Mouse (Mus musculus): ENCODE measurements around the gene Cited2. TPM values are rescaled to one million over a fixed set of nuclear protein-coding genes. Genes with fewer than 3 reads are reported as not detected.

Gene Cited2
- polyA plus RNA-seq, 1 experiment: 113 TPM

- no peak for TF ChIP-seq CTCF (IDR thresholded peaks at IDR 0.05; ENCODE audit: borderline replicate concordance, extremely low read depth, insufficient read depth, insufficient read length)
- no peak for TF ChIP-seq POLR2A (IDR thresholded peaks at IDR 0.05; ENCODE audit: borderline replicate concordance, extremely low read depth, insufficient read depth, insufficient read length, poor library complexity, severe bottlenecking)
- no peak for DNase-seq (ENCODE audit: low read depth)
Observed at GRCm38 (mm10) chr10:17725037-17725584, 2.1 kb downstream of the Cited2 start.

GRCm38 (mm10) chr10:17725644-17726372 is 2.8 kb downstream of the Cited2 start:
- no peak for TF ChIP-seq POLR2A (IDR thresholded peaks at IDR 0.05; ENCODE audit: borderline replicate concordance, extremely low read depth, insufficient read depth, insufficient read length, poor library complexity, severe bottlenecking)
- no peak for TF ChIP-seq CTCF (IDR thresholded peaks at IDR 0.05; ENCODE audit: borderline replicate concordance, extremely low read depth, insufficient read depth, insufficient read length)
- DNase-seq (ENCODE audit: low read depth): no peak

GRCm38 (mm10) chr10:17726373-17726720 is 3.3 kb downstream of the Cited2 start:
- TF ChIP-seq CTCF (IDR thresholded peaks at IDR 0.05; ENCODE audit: borderline replicate concordance, extremely low read depth, insufficient read depth, insufficient read length) (0 out of 2 replicates have a peak, but pooled peaks have one; percentile 4), POLR2A (IDR thresholded peaks at IDR 0.05; ENCODE audit: borderline replicate concordance, extremely low read depth, insufficient read depth, insufficient read length, poor library complexity, severe bottlenecking) (no peak)
- DNase-seq (ENCODE audit: low read depth): no peak

- peak; percentile 73 for DNase-seq (ENCODE audit: low read depth)
Observed at GRCm38 (mm10) chr10:17727161-17727925, 4.3 kb downstream of the Cited2 start.

GRCm38 (mm10) chr10:17727926-17728279 is 4.9 kb downstream of the Cited2 start:
- peak; percentile 86 for DNase-seq (ENCODE audit: low read depth)
- TF ChIP-seq CTCF (IDR thresholded peaks at IDR 0.05; ENCODE audit: borderline replicate concordance, extremely low read depth, insufficient read depth, insufficient read length) (peak; percentile 27; the same call in 1 of the 2 replicates), POLR2A (IDR thresholded peaks at IDR 0.05; ENCODE audit: borderline replicate concordance, extremely low read depth, insufficient read depth, insufficient read length, poor library complexity, severe bottlenecking) (no peak)

More at GRCm38 (mm10) chr10:17727161-17727925, 4.3 kb downstream of the Cited2 start:
- TF ChIP-seq CTCF (IDR thresholded peaks at IDR 0.05; ENCODE audit: borderline replicate concordance, extremely low read depth, insufficient read depth, insufficient read length) (no peak), POLR2A (IDR thresholded peaks at IDR 0.05; ENCODE audit: borderline replicate concordance, extremely low read depth, insufficient read depth, insufficient read length, poor library complexity, severe bottlenecking) (no peak)

- TF ChIP-seq CTCF (IDR thresholded peaks at IDR 0.05; ENCODE audit: borderline replicate concordance, extremely low read depth, insufficient read depth, insufficient read length) (no peak), POLR2A (IDR thresholded peaks at IDR 0.05; ENCODE audit: borderline replicate concordance, extremely low read depth, insufficient read depth, insufficient read length, poor library complexity, severe bottlenecking) (no peak)
- no peak for DNase-seq (ENCODE audit: low read depth)
Observed at GRCm38 (mm10) chr10:17728711-17729110, 5.7 kb downstream of the Cited2 start.

- TF ChIP-seq POLR2A (IDR thresholded peaks at IDR 0.05; ENCODE audit: borderline replicate concordance, extremely low read depth, insufficient read depth, insufficient read length, poor library complexity, severe bottlenecking): no peak
- no peak for TF ChIP-seq CTCF (IDR thresholded peaks at IDR 0.05; ENCODE audit: borderline replicate concordance, extremely low read depth, insufficient read depth, insufficient read length)
- DNase-seq (ENCODE audit: low read depth): no peak
Observed at GRCm38 (mm10) chr10:17729476-17729875, 6.5 kb downstream of the Cited2 start.

- no peak for TF ChIP-seq POLR2A (IDR thresholded peaks at IDR 0.05; ENCODE audit: borderline replicate concordance, extremely low read depth, insufficient read depth, insufficient read length, poor library complexity, severe bottlenecking)
- TF ChIP-seq CTCF (IDR thresholded peaks at IDR 0.05; ENCODE audit: borderline replicate concordance, extremely low read depth, insufficient read depth, insufficient read length): peak; percentile 74; the same call in 1 of the 2 replicates
Observed at GRCm38 (mm10) chr10:17733057-17733456, 10.0 kb downstream of the Cited2 start.

GRCm38 (mm10) chr10:17742581-17742980 is 19.6 kb downstream of the Cited2 start:
- no peak for DNase-seq (ENCODE audit: low read depth)
- no peak for TF ChIP-seq CTCF (IDR thresholded peaks at IDR 0.05; ENCODE audit: borderline replicate concordance, extremely low read depth, insufficient read depth, insufficient read length)
- no peak for TF ChIP-seq POLR2A (IDR thresholded peaks at IDR 0.05; ENCODE audit: borderline replicate concordance, extremely low read depth, insufficient read depth, insufficient read length, poor library complexity, severe bottlenecking)

More at GRCm38 (mm10) chr10:17733057-17733456, 10.0 kb downstream of the Cited2 start:
- DNase-seq (ENCODE audit: low read depth): peak; percentile 92

- TF ChIP-seq POLR2A (IDR thresholded peaks at IDR 0.05; ENCODE audit: borderline replicate concordance, extremely low read depth, insufficient read depth, insufficient read length, poor library complexity, severe bottlenecking): no peak
- TF ChIP-seq CTCF (IDR thresholded peaks at IDR 0.05; ENCODE audit: borderline replicate concordance, extremely low read depth, insufficient read depth, insufficient read length): no peak
- no peak for DNase-seq (ENCODE audit: low read depth)
Observed at GRCm38 (mm10) chr10:17752478-17752877, 29.5 kb downstream of the Cited2 start.

- TF ChIP-seq POLR2A (IDR thresholded peaks at IDR 0.05; ENCODE audit: borderline replicate concordance, extremely low read depth, insufficient read depth, insufficient read length, poor library complexity, severe bottlenecking) (no peak), CTCF (IDR thresholded peaks at IDR 0.05; ENCODE audit: borderline replicate concordance, extremely low read depth, insufficient read depth, insufficient read length) (no peak)
- DNase-seq (ENCODE audit: low read depth): no peak
Observed at GRCm38 (mm10) chr10:17759772-17760171, 36.8 kb downstream of the Cited2 start.

All from brain, embryonic 14.5 days (tissue).